In the genomic region with DNA sequence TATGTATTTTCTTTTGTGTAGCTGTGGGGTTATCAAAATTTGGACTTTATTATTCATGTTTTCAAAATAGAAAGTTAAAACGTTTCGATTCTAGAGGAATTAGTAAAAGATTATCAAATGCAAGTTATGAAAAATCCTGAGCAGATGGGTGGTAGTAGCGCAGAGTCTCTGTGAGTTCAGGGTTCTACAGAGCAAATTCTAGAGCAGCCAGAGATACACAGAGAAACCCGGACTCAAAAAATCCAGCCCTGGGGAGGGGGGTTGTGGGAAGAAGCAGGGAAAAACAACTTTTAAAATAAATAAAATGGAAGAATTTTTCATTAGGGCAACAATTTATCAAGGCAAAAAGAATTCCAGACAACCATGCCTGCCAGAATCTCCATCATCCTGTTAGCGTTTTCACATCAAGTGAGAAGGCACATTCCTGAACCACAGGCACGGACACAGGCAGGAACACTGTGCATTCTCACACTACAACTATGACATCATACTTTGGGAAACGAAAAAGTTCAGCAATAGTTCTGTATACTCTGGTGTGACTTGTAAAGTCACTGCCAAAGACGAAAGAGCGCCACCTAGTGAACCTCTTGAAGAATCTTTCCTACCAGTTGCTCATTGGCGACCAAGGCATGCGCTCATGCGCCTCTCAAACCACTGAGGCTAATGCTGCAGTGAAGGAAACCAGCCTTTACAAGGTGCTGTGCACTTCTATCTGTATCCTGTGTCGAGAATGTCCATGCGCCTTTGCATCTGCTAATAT, we compare ENCODE assay signal across 9 mouse cellular contexts. TPM values are rescaled to one million over a fixed set of nuclear protein-coding genes. Genes with fewer than 3 reads are reported as not detected.
DNase-seq lines count a peak whose midpoint lies in the region; ATAC-seq lines count a peak whose summit lies in the region.
"Had no signal": no experiment of that assay in that cellular context is flagged by ENCODE, and none has a peak within 500 bp of the region (broad histone marks: within the 10 kb centered on the region; RNA-seq: fewer than 3 reads in every experiment).

No protein-coding gene starts in this region.

- no peaks in the 10 kb centered on the region for H3K4me1 ChIP-seq in midbrain, embryonic 11.5 days (ENCODE audit: control insufficient read depth, insufficient read depth, low read length)

- no peak overlapping the region for H3K4me2 ChIP-seq in midbrain, embryonic 11.5 days

- no peaks in the 10 kb centered on the region for H3K36me3 ChIP-seq in midbrain, embryonic 11.5 days (ENCODE audit: control insufficient read depth, insufficient read depth, low read length)

- peak; percentile 7 for DNase-seq in ovary, postnatal 14 days (ENCODE audit: low spot score)
- DNase-seq in ovary, adult 18-20 months (ENCODE audit: low spot score) = no peak
- peak; percentile 63 to 73 for DNase-seq in cerebellum, postnatal 25 days
- DNase-seq in frontal cortex, postnatal 36 days (ENCODE audit: low spot score in 2 of 2) = peak; percentile 17 to 56
- peak; percentile 44 for DNase-seq in hindlimb bud, embryonic 11.5 days (ENCODE audit: extremely low spot score, low read depth, low spot score)
- DNase-seq in left cerebral cortex, postnatal 36 days (ENCODE audit: low spot score in 2 of 2) = peak; percentile 30 to 37
- peak; percentile 94 for DNase-seq in midbrain, embryonic 11.5 days (ENCODE audit: low spot score, missing footprints)
- peak; percentile 36 for DNase-seq in yolk sac, embryonic 10.5 days (ENCODE audit: low spot score)

- intact Hi-C loops in left cerebral cortex, postnatal 36 days (cut with DNase I) = loop anchor here (5.0 kb wide), 1 partner anchor 459 kb away; no protein-coding TSS in a partner anchor

- H3K27ac ChIP-seq in midbrain, embryonic 11.5 days (ENCODE audit: low read depth, low read length) = no peak overlapping the region

- no peaks in the 10 kb centered on the region for H3K27me3 ChIP-seq in midbrain, embryonic 11.5 days (ENCODE audit: control insufficient read depth, insufficient read depth, low read length)

- WGBS in midbrain, embryonic 11.5 days = 30% methylated on average over 14 of the region's 14 CpGs

- H3K4me3 ChIP-seq in midbrain, embryonic 11.5 days (ENCODE audit: low read depth, low read length) = no peak overlapping the region

- H3K9me3 ChIP-seq in midbrain, embryonic 11.5 days (ENCODE audit: control insufficient read depth, low read length) = no peaks in the 10 kb centered on the region

- no peak overlapping the region for H3K9ac ChIP-seq in midbrain, embryonic 11.5 days (ENCODE audit: low read length)

- peak; percentile 91 for ATAC-seq in midbrain, embryonic 11.5 days (ENCODE audit: low FRiP score)

RNA-seq across cellular contexts. Expression of a gene that starts 40.3 kb away (rescaled TPM):
- total RNA-seq in left cerebral cortex, postnatal 36 days (2021) = not detected
- not detected in 2 replicates for polyA plus RNA-seq in midbrain, embryonic 11.5 days (2014; fragmentation: Nextera tagmentation; extraction: Ambion mirVana)
- total RNA-seq: adrenal gland, adult 18-20 months had no signal
